Mouse (Mus musculus) E14TG2a.4 (cell line): ENCODE data around the gene Nt5dc3.

ENCODE experiments used
- H3K27me3 ChIP-seq: 2 replicates; pipeline ENCODE4 v1.6.1; 2014; ENCODE audit warnings: low read length, control low read depth; ENCODE audit not compliant: insufficient read depth
- H3K36me3 ChIP-seq: 2 replicates; pipeline ENCODE4 v1.6.1; 2014; ENCODE audit warnings: low read length, control low read depth; ENCODE audit not compliant: insufficient read depth
- H3K4me1 ChIP-seq: replicated peaks from 2 replicates; pipeline ENCODE4 v1.6.1; 2014; ENCODE audit warnings: low read depth, low read length, control low read depth
- H3K4me3 ChIP-seq: replicated peaks from 2 replicates; pipeline ENCODE4 v1.5.1; 2014; ENCODE audit warnings: mild to moderate bottlenecking, low read length
- H3K9me3 ChIP-seq: 2 replicates; pipeline ENCODE4 v1.6.1; 2014; ENCODE audit warnings: low read length, control low read depth
- CTCF ChIP-seq: conservative IDR thresholded peaks from 2 replicates; pipeline ENCODE4 v1.5.1; 2014; ENCODE audit warnings: low read length
- NANOG ChIP-seq: IDR thresholded peaks from 2 replicates; pipeline ENCODE4 v1.6.1; 2014; ENCODE audit warnings: borderline replicate concordance, low read length, mixed read lengths
- POU5F1 ChIP-seq: IDR thresholded peaks from 2 replicates; pipeline ENCODE4 v1.6.1; 2014; ENCODE audit warnings: low read length, borderline replicate concordance

Gene Nt5dc3

DNA sequence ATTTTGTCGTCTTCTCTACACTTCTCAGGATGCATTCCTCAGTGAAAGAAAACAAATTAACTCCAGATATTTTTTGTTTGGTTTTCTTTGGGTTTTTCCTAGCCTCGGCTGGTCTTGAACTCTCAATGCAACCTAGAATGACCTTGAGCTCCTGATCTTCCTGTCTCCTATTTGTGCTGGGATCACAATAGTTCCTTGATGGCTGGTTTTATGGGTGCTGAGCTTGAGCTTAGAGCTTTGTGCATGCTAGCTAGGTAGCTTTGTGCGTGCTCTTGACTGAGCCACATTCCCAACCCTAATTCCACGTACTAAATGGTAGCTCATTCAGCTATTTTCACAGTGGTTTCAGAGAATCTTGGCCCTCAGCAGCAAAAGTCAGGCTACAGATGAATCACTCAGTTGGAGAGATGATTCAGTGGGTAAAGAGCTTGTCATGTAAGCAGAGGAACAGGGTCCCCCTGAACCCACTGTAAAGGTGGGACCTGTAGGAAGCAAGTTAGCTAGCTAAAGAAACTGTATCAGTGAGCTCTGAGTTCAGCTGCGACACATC lies 5.4 kb downstream of the Nt5dc3 start:
- Histone ChIP-seq H3K36me3 (no peaks in the 10 kb centered on the region), H3K9me3 (no peaks in the 10 kb centered on the region)
- TF ChIP-seq CTCF (no peak), NANOG (peak; percentile 73; the same call in 1 of the 2 replicates)

DNA sequence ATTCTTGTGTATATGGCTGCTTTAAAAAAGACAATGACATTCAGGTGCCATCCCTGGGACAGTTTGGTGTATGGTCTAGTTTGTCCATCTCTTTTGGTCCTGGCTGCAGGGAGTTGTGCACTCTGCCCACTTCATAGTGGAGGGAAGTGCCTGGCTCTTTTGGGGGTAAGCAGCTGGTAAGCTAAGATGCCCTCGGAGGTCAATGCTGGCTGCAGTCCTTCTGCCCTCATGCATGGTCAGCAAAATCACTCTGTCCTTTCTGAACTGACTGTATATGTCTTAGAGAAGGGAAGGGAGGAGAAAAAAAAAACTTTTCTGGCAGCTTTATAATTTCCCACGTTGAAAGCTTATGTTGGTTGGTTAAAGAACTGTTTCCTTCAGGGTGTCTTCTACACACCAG lies 6.6 kb downstream of the Nt5dc3 start:
- no peak overlapping the region for H3K4me3 ChIP-seq
- no peaks in the 10 kb centered on the region for H3K27me3 ChIP-seq
- no peaks in the 10 kb centered on the region for H3K9me3 ChIP-seq
- TF ChIP-seq NANOG (no peak), POU5F1 (no peak), CTCF (no peak)
- H3K36me3 ChIP-seq: no peaks in the 10 kb centered on the region
- H3K4me1 ChIP-seq: peaks cover 92% of the 10 kb centered on the region

More for the DNA sequence above, 5.4 kb downstream of the Nt5dc3 start:
- Histone ChIP-seq H3K4me3 (no peak overlapping the region), H3K4me1 (peaks cover 92% of the 10 kb centered on the region), H3K27me3 (peaks cover 2% of the 10 kb centered on the region; the same call in 1 of the 2 replicates)

DNA sequence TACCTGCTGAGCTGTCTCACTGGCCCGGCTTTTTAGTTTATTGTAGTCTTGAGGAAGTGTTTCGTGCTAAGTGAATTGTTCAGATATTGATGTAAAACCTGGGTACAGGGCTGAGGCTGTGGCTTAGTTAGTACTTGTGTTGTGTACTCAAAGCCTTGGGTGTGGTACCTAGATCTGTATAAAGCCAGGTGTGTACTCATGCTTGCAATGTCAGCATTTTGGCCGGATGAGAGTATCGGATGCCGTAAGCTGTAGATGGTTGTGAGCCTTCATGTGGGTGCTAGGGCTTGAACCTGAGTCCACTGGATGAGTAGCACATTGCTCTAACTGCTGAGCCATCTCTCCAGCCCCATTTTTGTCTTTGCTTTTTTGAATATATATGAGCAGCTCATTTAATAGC lies 7.3 kb downstream of the Nt5dc3 start:
- TF ChIP-seq CTCF: no peak
- TF ChIP-seq POU5F1: no peak
- TF ChIP-seq NANOG: no peak
- H3K27me3 ChIP-seq: no peaks in the 10 kb centered on the region
- no peaks in the 10 kb centered on the region for H3K9me3 ChIP-seq
- H3K36me3 ChIP-seq: no peaks in the 10 kb centered on the region
- peaks cover 92% of the 10 kb centered on the region for H3K4me1 ChIP-seq
- no peak overlapping the region for H3K4me3 ChIP-seq

GRCm38 (mm10) chr10:86788193-86788592 lies 9.4 kb downstream of the Nt5dc3 start:
- H3K4me3 ChIP-seq: no peak overlapping the region
- no peaks in the 10 kb centered on the region for H3K27me3 ChIP-seq
- peaks cover 88% of the 10 kb centered on the region for H3K4me1 ChIP-seq
- no peaks in the 10 kb centered on the region for H3K36me3 ChIP-seq
- no peaks in the 10 kb centered on the region; the same call in 1 of the 2 replicates for H3K9me3 ChIP-seq
- TF ChIP-seq POU5F1 (no peak), NANOG (no peak), CTCF (no peak)

GRCm38 (mm10) chr10:86789146-86789672 lies 10.4 kb downstream of the Nt5dc3 start:
- H3K4me3 ChIP-seq: no peak overlapping the region
- TF ChIP-seq POU5F1 (no peak), NANOG (no peak), CTCF (no peak)

DNA sequence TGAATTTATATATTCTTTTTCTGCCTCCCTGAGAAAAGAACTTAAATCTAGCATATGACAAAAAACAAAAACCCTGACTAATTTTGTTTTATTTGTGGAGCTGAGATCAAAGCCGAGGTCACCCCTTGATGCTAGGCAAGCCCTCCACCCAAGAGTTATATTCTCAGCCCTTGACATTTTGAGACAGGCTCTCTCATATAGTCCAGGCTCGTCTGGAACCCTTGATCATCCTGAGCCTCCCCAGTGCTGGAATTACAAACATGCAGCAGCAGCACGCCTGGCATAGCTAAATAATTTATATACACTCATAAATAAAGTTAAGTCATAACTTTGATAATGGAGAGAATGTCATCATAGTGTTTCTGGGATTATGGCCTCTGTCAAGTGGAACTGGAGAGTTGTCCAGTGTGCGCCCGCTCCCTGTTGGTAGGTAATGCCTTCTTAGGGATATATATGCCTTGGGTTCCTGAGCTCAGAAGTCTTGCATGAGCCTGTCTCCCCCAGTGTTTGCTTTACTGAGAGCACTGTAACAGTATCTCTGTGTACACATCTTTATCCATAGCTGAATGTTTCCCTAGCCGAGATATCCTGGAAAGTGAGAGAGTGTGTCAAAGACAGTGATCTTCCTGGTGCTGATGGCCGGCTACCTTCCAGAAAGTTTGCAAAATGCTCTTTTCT lies 12.8 kb downstream of the Nt5dc3 start:
- Histone ChIP-seq H3K36me3 (no peaks in the 10 kb centered on the region), H3K4me3 (no peak overlapping the region), H3K27me3 (no peaks in the 10 kb centered on the region), H3K4me1 (peaks cover 72% of the 10 kb centered on the region), H3K9me3 (peaks cover 8% of the 10 kb centered on the region; the same call in 1 of the 2 replicates)
- TF ChIP-seq CTCF (no peak), POU5F1 (no peak), NANOG (no peak)

More at GRCm38 (mm10) chr10:86789146-86789672, 10.4 kb downstream of the Nt5dc3 start:
- no peaks in the 10 kb centered on the region for H3K27me3 ChIP-seq
- H3K36me3 ChIP-seq: no peaks in the 10 kb centered on the region
- peaks cover 85% of the 10 kb centered on the region for H3K4me1 ChIP-seq
- H3K9me3 ChIP-seq: peaks cover 8% of the 10 kb centered on the region; the same call in 1 of the 2 replicates

DNA sequence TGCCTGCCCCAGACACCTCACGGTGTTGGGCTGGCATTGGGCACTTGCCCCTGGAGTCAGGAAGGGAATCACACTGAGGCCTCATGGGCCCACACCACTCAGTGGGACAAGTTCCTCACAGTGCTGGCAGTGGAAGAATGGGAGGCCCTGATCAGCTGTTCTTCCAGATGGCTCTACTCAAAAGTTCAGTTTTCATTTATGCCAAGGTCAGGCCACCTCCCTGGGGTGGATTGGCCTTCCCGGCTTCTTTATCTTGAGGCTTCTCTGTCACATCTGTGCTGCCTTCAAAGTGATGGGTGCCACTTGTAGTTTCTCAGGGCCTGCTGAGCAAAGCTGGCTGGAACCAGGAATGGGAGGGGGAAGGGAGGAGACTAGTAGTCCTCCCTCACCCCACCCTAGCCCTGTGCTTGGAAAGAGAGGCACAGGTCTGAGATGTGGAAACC lies 14.7 kb downstream of the Nt5dc3 start:
- H3K4me1 ChIP-seq: peaks cover 59% of the 10 kb centered on the region
- no peaks in the 10 kb centered on the region for H3K36me3 ChIP-seq
- no peak for TF ChIP-seq POU5F1
- TF ChIP-seq CTCF: no peak
- TF ChIP-seq NANOG: no peak
- H3K9me3 ChIP-seq: peaks cover 8% of the 10 kb centered on the region; the same call in 1 of the 2 replicates
- no peaks in the 10 kb centered on the region for H3K27me3 ChIP-seq
- H3K4me3 ChIP-seq: no peak overlapping the region

DNA sequence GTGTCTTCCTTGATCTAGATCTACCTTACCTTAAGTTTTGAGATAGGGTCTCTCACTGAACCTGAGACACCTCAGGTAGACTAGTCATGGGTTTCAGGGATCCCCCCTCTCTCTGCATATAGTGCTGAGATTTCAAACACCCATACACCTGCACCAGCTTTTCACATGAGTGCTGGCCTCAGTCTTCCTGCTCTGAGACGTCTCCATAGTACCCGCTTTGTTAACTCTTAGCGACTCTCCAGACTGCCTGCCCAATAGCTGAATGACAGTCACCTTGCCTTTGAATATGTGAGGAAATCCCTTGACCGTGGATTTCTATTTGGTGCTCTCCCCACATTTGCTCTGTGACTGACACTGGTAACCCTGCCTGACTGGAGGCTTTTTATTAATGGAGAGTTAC lies 15.4 kb downstream of the Nt5dc3 start:
- peaks cover 8% of the 10 kb centered on the region; the same call in 1 of the 2 replicates for H3K9me3 ChIP-seq
- H3K4me3 ChIP-seq: no peak overlapping the region
- peaks cover 52% of the 10 kb centered on the region for H3K4me1 ChIP-seq
- no peaks in the 10 kb centered on the region for H3K27me3 ChIP-seq
- no peaks in the 10 kb centered on the region for H3K36me3 ChIP-seq
- TF ChIP-seq NANOG (no peak), POU5F1 (no peak), CTCF (no peak)
